Mouse (Mus musculus) megakaryocyte, embryonic 14.5 days (primary cell): ENCODE results near the gene Clec16a.

Experiments used
- FLI1 ChIP-seq: IDR thresholded peaks from 2 replicates; pipeline ENCODE4 v1.6.1; 2012; ENCODE audit warnings: low read length, inconsistent platforms, mixed read lengths
- GATA1 ChIP-seq: IDR thresholded peaks from 3 replicates; pipeline ENCODE4 v1.6.1; 2012; ENCODE audit warnings: mixed read lengths, low read length, inconsistent platforms, borderline replicate concordance

- TF ChIP-seq GATA1 = no peak
- no peak for TF ChIP-seq FLI1
These were observed 110.8 kb downstream of the Clec16a start for GRCm38 (mm10) chr16:10655926-10656325.
